Mouse (Mus musculus): ENCODE results near the gene Slc5a4a. TPM values are rescaled to one million over a fixed set of nuclear protein-coding genes. Genes with fewer than 3 reads are reported as not detected.

The Slc5a4a gene
- polyA plus RNA-seq, 1 experiment from 2014 or later = not detected

DNA sequence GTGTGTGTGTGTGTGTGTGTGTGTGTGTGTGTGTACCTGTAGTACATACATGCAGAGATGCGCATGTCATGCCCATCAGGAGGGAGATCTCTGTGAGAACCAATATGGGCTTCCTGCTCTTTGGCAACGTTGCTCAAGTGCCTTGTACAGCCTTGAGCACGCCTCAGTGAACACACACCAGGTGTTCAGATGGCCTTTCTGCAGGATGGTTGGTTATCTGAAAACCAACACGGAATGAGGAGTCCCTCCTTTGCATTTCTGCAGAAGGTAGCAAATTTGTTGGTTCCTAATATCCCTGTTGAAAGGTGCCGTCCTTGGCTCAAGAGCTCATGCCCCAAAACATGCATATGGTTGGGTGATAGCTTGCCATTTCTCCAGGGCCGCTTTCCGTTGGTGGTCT is 8.7 kb downstream of the Slc5a4a start:
- no peaks in the 10 kb centered on the region for H3K4me1 ChIP-seq (replicated peaks; ENCODE audit: control insufficient read depth, insufficient read depth, low read length)
- H3K9me3 ChIP-seq (ENCODE audit: control insufficient read depth, low read length) = no peaks in the 10 kb centered on the region
- no peak overlapping the region for H3K9ac ChIP-seq (ENCODE audit: low read length)
- H3K4me2 ChIP-seq (ENCODE audit: low read depth, low read length) = no peak overlapping the region
- H3K4me3 ChIP-seq (ENCODE audit: low read length) = no peak overlapping the region
- ATAC-seq (ENCODE audit: low read depth) = no peak
- no peaks in the 10 kb centered on the region for H3K36me3 ChIP-seq (ENCODE audit: control insufficient read depth, insufficient read depth, low read length)
- no peak overlapping the region for H3K27ac ChIP-seq (ENCODE audit: low read length)
- WGBS = 76% methylated on average over 7 of the region's 7 CpGs
- H3K27me3 ChIP-seq (ENCODE audit: control insufficient read depth, insufficient read depth, low read depth, low read length) = no peaks in the 10 kb centered on the region

DNA sequence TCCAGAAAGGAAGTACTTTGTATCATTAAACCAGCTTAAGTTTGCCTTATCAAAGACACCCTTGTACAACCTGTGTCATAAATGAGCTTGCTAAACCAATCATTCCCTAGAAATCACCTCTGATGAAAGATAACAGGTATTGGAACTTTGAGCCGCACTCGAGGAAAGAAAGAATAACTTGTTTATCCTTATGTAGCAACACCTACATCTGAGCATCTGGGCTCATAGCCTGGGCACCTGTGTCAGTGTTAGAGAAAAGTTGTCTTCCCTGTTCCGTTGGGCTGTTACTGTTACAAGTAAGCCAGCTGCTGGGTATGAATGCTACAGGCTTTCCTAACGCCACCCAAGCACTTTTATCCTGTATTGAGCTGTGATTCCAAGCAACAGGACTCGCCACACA is 10.3 kb downstream of the Slc5a4a start:
- no peak overlapping the region for H3K9ac ChIP-seq (ENCODE audit: low read length)

DNA sequence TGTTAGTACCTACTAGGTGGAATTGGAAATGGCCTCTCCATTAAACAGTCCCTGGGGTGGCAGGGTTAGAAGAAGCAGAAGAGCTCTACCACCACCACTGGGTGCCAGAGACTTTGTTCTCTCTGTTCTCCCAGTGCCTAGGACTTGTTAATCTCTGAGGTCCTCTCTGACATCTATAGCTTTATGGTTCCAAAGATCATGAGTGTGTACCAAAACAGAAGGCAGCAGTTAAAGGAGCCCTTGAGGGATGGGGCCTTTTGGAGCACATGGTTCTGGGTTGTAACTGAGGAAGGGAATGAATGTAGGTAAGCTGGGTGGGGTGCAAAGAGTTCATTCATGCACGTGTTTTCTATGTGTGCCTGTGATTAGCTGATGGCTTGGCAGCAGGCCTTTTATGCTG is 10.8 kb downstream of the Slc5a4a start:
- H3K27me3 ChIP-seq (ENCODE audit: control insufficient read depth, insufficient read depth, low read depth, low read length) = no peaks in the 10 kb centered on the region
- H3K27ac ChIP-seq (ENCODE audit: low read length) = no peak overlapping the region
- H3K9ac ChIP-seq (ENCODE audit: low read length) = no peak overlapping the region
- no peaks in the 10 kb centered on the region for H3K9me3 ChIP-seq (ENCODE audit: control insufficient read depth, low read length)
- ATAC-seq (ENCODE audit: low read depth) = no peak
- H3K36me3 ChIP-seq (ENCODE audit: control insufficient read depth, insufficient read depth, low read length) = no peaks in the 10 kb centered on the region
- no peak overlapping the region for H3K4me3 ChIP-seq (ENCODE audit: low read length)
- no peak overlapping the region for H3K4me2 ChIP-seq (ENCODE audit: low read depth, low read length)
- 44% methylated on average over 1 of the region's 1 CpGs for whole genome bisulfite sequencing
- H3K4me1 ChIP-seq (replicated peaks; ENCODE audit: control insufficient read depth, insufficient read depth, low read length) = no peaks in the 10 kb centered on the region

More for the DNA sequence above, 10.3 kb downstream of the Slc5a4a start:
- Histone ChIP-seq H3K4me1 (replicated peaks; ENCODE audit: control insufficient read depth, insufficient read depth, low read length) (no peaks in the 10 kb centered on the region), H3K9me3 (ENCODE audit: control insufficient read depth, low read length) (no peaks in the 10 kb centered on the region), H3K27me3 (ENCODE audit: control insufficient read depth, insufficient read depth, low read depth, low read length) (no peaks in the 10 kb centered on the region), H3K4me2 (ENCODE audit: low read depth, low read length) (no peak overlapping the region), H3K4me3 (ENCODE audit: low read length) (no peak overlapping the region), H3K36me3 (ENCODE audit: control insufficient read depth, insufficient read depth, low read length) (no peaks in the 10 kb centered on the region), H3K27ac (ENCODE audit: low read length) (no peak overlapping the region)
- no peak for ATAC-seq (ENCODE audit: low read depth)
- WGBS = 68% methylated on average over 5 of the region's 5 CpGs

DNA sequence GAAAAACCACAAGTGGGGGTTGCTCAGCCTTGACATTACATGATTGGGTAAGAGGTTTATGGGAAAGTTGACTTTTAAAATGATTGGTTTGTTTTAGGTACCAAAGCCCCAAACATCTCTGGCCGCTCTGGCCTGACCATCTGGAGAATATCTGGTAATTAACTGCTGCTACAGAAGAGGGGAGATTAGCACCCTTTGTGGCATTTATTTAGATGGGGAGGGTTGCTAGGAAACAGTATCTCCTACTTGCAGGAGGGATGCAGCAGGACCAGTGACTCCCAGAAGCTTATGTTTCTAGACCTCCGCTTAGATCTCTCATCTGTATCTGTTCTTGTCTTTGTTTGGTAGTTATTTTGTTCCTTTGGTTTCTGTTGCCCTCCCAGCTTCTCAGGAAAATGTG is 27.6 kb downstream of the Slc5a4a start:
- ATAC-seq (ENCODE audit: low read depth) = no peak
- no peaks in the 10 kb centered on the region for H3K27me3 ChIP-seq (ENCODE audit: control insufficient read depth, insufficient read depth, low read depth, low read length)
- no peak overlapping the region for H3K27ac ChIP-seq (ENCODE audit: low read length)
- H3K9me3 ChIP-seq (ENCODE audit: control insufficient read depth, low read length) = no peaks in the 10 kb centered on the region
- H3K36me3 ChIP-seq (ENCODE audit: control insufficient read depth, insufficient read depth, low read length) = no peaks in the 10 kb centered on the region
- no peak overlapping the region for H3K9ac ChIP-seq (ENCODE audit: low read length)
- H3K4me2 ChIP-seq (ENCODE audit: low read depth, low read length) = no peak overlapping the region
- H3K4me1 ChIP-seq (replicated peaks; ENCODE audit: control insufficient read depth, insufficient read depth, low read length) = no peaks in the 10 kb centered on the region
- WGBS = 48% methylated on average over 2 of the region's 2 CpGs
- H3K4me3 ChIP-seq (ENCODE audit: low read length) = no peak overlapping the region

DNA sequence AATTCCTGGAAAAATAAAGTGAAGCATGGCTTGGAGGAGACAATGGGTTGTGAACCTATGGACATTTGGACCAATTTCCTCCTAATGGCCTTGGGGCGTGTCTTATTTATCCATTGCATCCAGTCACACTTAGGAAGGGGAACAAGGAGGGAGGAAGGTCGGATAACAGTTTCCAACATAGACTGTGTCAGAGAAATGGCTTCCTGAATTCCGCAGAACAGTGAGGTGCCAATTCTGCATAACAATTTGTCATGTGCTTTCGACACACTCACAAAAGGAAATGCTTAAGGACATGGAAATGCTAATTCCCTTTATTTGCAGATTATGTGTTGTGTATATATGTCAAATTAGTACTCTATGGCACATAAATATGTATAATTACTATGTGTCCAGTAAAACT is 38.0 kb downstream of the Slc5a4a start:
- no peak overlapping the region for H3K4me3 ChIP-seq (ENCODE audit: low read length)
- no peaks in the 10 kb centered on the region for H3K4me1 ChIP-seq (replicated peaks; ENCODE audit: control insufficient read depth, insufficient read depth, low read length)
- H3K27ac ChIP-seq (ENCODE audit: low read length) = no peak overlapping the region
- H3K4me2 ChIP-seq (ENCODE audit: low read depth, low read length) = no peak overlapping the region
- ATAC-seq (ENCODE audit: low read depth) = no peak
- no peak overlapping the region for H3K9ac ChIP-seq (ENCODE audit: low read length)
- no peaks in the 10 kb centered on the region for H3K9me3 ChIP-seq (ENCODE audit: control insufficient read depth, low read length)
- no peaks in the 10 kb centered on the region for H3K36me3 ChIP-seq (ENCODE audit: control insufficient read depth, insufficient read depth, low read length)
- H3K27me3 ChIP-seq (ENCODE audit: control insufficient read depth, insufficient read depth, low read depth, low read length) = no peaks in the 10 kb centered on the region
- WGBS = 50% methylated on average over 4 of the region's 4 CpGs

DNA sequence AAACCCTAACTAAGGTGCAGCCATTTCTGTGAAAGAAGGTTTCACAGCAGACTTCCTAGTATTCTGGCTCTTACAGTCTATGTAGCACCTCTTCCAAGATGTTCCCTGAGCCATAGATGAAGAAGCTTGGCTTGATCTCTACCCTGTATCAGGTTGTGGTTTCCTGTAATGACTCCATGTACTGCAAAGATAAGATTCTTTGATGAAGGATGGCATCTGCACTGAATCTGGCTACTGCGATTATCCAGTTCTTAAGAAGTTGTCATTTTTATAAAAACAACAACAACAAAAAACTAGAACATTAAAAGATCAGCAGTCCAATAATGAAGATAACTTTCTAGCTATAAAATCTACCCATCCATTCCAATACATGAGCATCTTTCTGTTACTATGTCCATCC is 40.8 kb downstream of the Slc5a4a start:
- no peak overlapping the region for H3K4me2 ChIP-seq (ENCODE audit: low read depth, low read length)
- no peak overlapping the region for H3K27ac ChIP-seq (ENCODE audit: low read length)

DNA sequence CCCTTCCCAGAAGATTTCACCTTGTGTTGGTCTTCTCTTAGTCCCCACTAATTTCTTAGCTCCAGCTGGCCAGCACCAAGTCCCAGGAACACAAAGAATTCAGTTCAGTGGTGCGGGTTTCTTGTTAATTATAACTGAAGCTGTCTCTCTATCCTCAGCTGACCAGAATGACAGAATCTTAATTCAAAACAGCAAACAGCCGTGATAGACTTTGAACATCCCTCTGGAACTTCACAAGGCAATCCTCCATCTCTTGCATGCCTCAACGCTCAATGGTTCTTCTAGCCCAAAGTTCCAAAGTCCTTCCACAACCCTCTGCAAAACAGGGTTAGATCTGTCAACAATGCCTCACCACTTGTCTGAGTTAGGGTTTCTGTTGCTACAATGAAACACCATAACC is 54.2 kb downstream of the Slc5a4a start:
- Histone ChIP-seq H3K9ac (ENCODE audit: low read length) (no peak overlapping the region), H3K36me3 (ENCODE audit: control insufficient read depth, insufficient read depth, low read length) (0 out of 2 replicates have a peak, but pooled peaks cover 1% of the 10 kb centered on the region), H3K4me3 (ENCODE audit: low read length) (no peak overlapping the region), H3K4me2 (ENCODE audit: low read depth, low read length) (no peak overlapping the region), H3K4me1 (replicated peaks; ENCODE audit: control insufficient read depth, insufficient read depth, low read length) (no peaks in the 10 kb centered on the region), H3K27ac (ENCODE audit: low read length) (no peak overlapping the region), H3K27me3 (ENCODE audit: control insufficient read depth, insufficient read depth, low read depth, low read length) (no peaks in the 10 kb centered on the region), H3K9me3 (ENCODE audit: control insufficient read depth, low read length) (no peaks in the 10 kb centered on the region)
- 80% methylated on average over 3 of the region's 3 CpGs for WGBS
- ATAC-seq (ENCODE audit: low read depth) = no peak

More for the DNA sequence above, 40.8 kb downstream of the Slc5a4a start:
- ATAC-seq (ENCODE audit: low read depth) = no peak
- no peaks in the 10 kb centered on the region for H3K9me3 ChIP-seq (ENCODE audit: control insufficient read depth, low read length)
- H3K9ac ChIP-seq (ENCODE audit: low read length) = no peak overlapping the region
- H3K27me3 ChIP-seq (ENCODE audit: control insufficient read depth, insufficient read depth, low read depth, low read length) = no peaks in the 10 kb centered on the region
- no peaks in the 10 kb centered on the region for H3K36me3 ChIP-seq (ENCODE audit: control insufficient read depth, insufficient read depth, low read length)
- no peak overlapping the region for H3K4me3 ChIP-seq (ENCODE audit: low read length)
- WGBS = 93% methylated on average over 1 of the region's 1 CpGs
- no peaks in the 10 kb centered on the region for H3K4me1 ChIP-seq (replicated peaks; ENCODE audit: control insufficient read depth, insufficient read depth, low read length)

DNA sequence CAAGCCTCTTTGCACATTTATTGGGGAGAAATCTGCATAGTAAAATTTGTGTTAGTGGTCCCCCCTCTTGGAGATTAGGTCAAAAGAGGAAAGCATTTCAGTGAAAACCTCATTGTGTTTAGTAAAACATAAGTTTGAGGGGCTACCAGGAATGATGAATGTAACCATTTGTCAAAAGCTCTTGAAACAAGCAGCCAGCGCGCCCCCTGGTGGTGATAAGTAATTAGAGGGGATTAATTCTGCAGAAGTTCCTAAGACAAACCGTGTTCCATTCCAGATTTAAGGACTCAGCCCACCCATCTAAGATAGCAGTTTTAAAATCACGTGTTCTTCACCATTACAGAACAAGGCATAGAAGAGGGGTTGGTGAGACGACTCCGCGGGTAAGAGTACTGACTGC is 54.7 kb downstream of the Slc5a4a start:
- Histone ChIP-seq H3K4me1 (replicated peaks; ENCODE audit: control insufficient read depth, insufficient read depth, low read length) (no peaks in the 10 kb centered on the region), H3K36me3 (ENCODE audit: control insufficient read depth, insufficient read depth, low read length) (0 out of 2 replicates have a peak, but pooled peaks cover 5% of the 10 kb centered on the region), H3K27ac (ENCODE audit: low read length) (no peak overlapping the region), H3K4me2 (ENCODE audit: low read depth, low read length) (no peak overlapping the region), H3K9ac (ENCODE audit: low read length) (no peak overlapping the region), H3K27me3 (ENCODE audit: control insufficient read depth, insufficient read depth, low read depth, low read length) (no peaks in the 10 kb centered on the region), H3K9me3 (ENCODE audit: control insufficient read depth, low read length) (no peaks in the 10 kb centered on the region), H3K4me3 (ENCODE audit: low read length) (no peak overlapping the region)
- no peak for ATAC-seq (ENCODE audit: low read depth)
- 21% methylated on average over 7 of the region's 7 CpGs for WGBS

DNA sequence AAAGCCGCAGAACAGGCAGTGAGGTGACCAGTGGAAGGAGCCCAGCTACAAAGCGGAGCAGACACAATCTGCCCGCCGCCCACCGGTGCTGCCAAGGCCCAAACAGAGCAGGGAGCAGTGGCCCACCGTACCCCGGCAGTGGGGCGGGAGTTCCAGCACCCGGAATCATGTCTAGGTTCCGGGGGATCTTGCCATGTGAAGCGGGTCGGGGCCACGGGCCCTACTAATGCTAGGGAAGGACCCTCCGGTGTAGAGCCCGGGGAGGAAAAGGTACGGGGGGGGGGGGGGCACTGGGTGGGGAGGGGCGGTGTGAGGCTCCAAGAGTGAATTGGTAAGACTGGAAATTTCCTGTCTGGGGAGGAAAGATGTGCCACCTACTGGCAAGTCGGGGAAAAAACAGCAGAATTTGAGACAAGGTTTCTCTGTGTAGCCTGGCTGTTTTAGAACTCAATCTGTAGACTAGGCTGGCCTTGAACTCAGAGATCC is 56.6 kb downstream of the Slc5a4a start:
- Histone ChIP-seq H3K27ac (ENCODE audit: low read length) (no peak overlapping the region), H3K36me3 (ENCODE audit: control insufficient read depth, insufficient read depth, low read length) (0 out of 2 replicates have a peak, but pooled peaks cover 5% of the 10 kb centered on the region), H3K27me3 (ENCODE audit: control insufficient read depth, insufficient read depth, low read depth, low read length) (no peaks in the 10 kb centered on the region), H3K4me3 (ENCODE audit: low read length) (peak overlapping the region; percentile 48), H3K4me1 (replicated peaks; ENCODE audit: control insufficient read depth, insufficient read depth, low read length) (no peaks in the 10 kb centered on the region), H3K4me2 (ENCODE audit: low read depth, low read length) (peak overlapping the region; percentile 69), H3K9ac (ENCODE audit: low read length) (peak overlapping the region; percentile 68), H3K9me3 (ENCODE audit: control insufficient read depth, low read length) (no peaks in the 10 kb centered on the region)
- peak; percentile 10; the same call in 1 of the 2 replicates for ATAC-seq (ENCODE audit: low read depth)
- 12% methylated on average over 18 of the region's 18 CpGs for WGBS

DNA sequence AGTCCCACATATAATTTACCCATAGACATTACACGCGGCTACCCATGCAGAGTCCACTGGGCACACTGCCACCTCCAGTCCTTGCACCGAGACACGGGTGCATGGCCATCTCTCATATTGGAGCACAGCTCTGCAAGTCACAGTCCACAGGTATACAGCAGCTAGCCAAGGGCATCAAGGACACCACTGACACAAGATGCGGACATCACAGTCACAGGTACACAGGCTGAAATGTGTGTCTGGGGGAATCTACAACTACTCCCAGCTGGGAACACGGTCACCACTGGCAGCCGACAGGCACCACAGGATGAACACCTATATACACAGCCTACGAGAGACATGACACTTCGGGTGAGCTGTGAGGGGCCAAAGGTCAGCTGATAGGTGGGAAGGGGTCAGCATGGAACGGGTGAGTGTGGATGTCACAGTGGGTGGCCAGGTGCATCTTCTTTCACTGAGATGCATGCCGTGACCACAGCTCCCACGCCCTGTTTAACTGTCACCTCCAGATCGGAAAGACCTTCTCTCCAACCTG is 60.1 kb downstream of the Slc5a4a start:
- H3K4me3 ChIP-seq (ENCODE audit: low read length) = no peak overlapping the region
- H3K27ac ChIP-seq (ENCODE audit: low read length) = no peak overlapping the region
- no peak for ATAC-seq (ENCODE audit: low read depth)
- no peaks in the 10 kb centered on the region for H3K4me1 ChIP-seq (replicated peaks; ENCODE audit: control insufficient read depth, insufficient read depth, low read length)
- H3K9me3 ChIP-seq (ENCODE audit: control insufficient read depth, low read length) = no peaks in the 10 kb centered on the region
- 84% methylated on average over 13 of the region's 13 CpGs for WGBS
- 0 out of 2 replicates have a peak, but pooled peaks cover 5% of the 10 kb centered on the region for H3K36me3 ChIP-seq (ENCODE audit: control insufficient read depth, insufficient read depth, low read length)
- no peak overlapping the region for H3K4me2 ChIP-seq (ENCODE audit: low read depth, low read length)
- H3K9ac ChIP-seq (ENCODE audit: low read length) = no peak overlapping the region
- no peaks in the 10 kb centered on the region for H3K27me3 ChIP-seq (ENCODE audit: control insufficient read depth, insufficient read depth, low read depth, low read length)

Data from lung, embryonic 16.5 days (tissue).